8 mouse cellular contexts compared by ENCODE assay signal in genomic region chr10:79874290-79874862, GRCm38 (mm10). TPM values are rescaled to one million over a fixed set of nuclear protein-coding genes. Genes with fewer than 3 reads are reported as not detected.
A peak's percentile ranks its signal among the peaks of the same experiment; 100 is the strongest.
DNase-seq lines count a peak whose midpoint lies in the region; ATAC-seq and TF ChIP-seq lines count a peak whose summit lies in the region.

Prtn3 (plus strand) TSS chr10:79874476.
Plppr3 (minus strand) TSS chr10:79874634.

- H3K27me3 ChIP-seq in midbrain, postnatal 0 days (ENCODE audit: insufficient read depth, low read length), result no peaks in the 10 kb centered on the region

- peak within 1 kb of the TSS; percentile 92 for H3K4me2 ChIP-seq in midbrain, postnatal 0 days (ENCODE audit: low read depth, low read length, poor library complexity, severe bottlenecking)

- 0% methylated on average over 22 of the region's 57 CpGs for WGBS in midbrain, postnatal 0 days

- no peak for TF ChIP-seq POLR2A in bone marrow macrophage, adult 2 months (IDR thresholded peaks at IDR 0.05; ENCODE audit: borderline replicate concordance, low read depth, low read length)
- no peak for TF ChIP-seq POLR2A in embryonic fibroblast, embryonic 13.5 days (IDR thresholded peaks at IDR 0.05; ENCODE audit: low read depth, low read length)

- ATAC-seq in midbrain, postnatal 0 days (ENCODE audit: low FRiP score), result peak; percentile 87
- ATAC-seq in erythroid progenitor cell, adult 5-6 weeks (replicated peaks; ENCODE audit: low FRiP score, poor library complexity, severe bottlenecking), result no peak

- peak within 1 kb of the TSS; percentile 65 for H3K4me3 ChIP-seq in left cerebral cortex, adult 2 months
- H3K4me3 ChIP-seq in bone marrow macrophage, adult 2 months (ENCODE audit: insufficient read depth, low read length), result peak within 1 kb of the TSS; percentile 60
- H3K4me3 ChIP-seq in embryonic fibroblast, embryonic 13.5 days (ENCODE audit: insufficient read depth, low read length), result peak within 1 kb of the TSS; percentile 36
- peak within 1 kb of the TSS; percentile 70 for H3K4me3 ChIP-seq in midbrain, postnatal 0 days (ENCODE audit: low read depth, low read length)

- DNase-seq in left cerebral cortex, adult 2 months (ENCODE audit: extremely low spot score in 1 of 2, low spot score in 2 of 2), result peak; percentile 54 to 59
- DNase-seq in left cerebral cortex, postnatal 25 days (ENCODE audit: low spot score in 2 of 2), result no peak
- DNase-seq in kidney, postnatal 14 days, result peak; percentile 46
- peak; percentile 89 for DNase-seq in midbrain, postnatal 0 days (ENCODE audit: low spot score)
- no peak for DNase-seq in frontal cortex, postnatal 25 days (ENCODE audit: low spot score in 2 of 2)

- peaks cover 19% of the 10 kb centered on the region for H3K4me1 ChIP-seq in bone marrow macrophage, adult 2 months (ENCODE audit: control insufficient read depth, insufficient read depth, low read length)
- no peaks in the 10 kb centered on the region for H3K4me1 ChIP-seq in embryonic fibroblast, embryonic 13.5 days (ENCODE audit: control insufficient read depth, insufficient read depth, low read length)
- peaks cover 6% of the 10 kb centered on the region; the same call in 1 of the 2 replicates for H3K4me1 ChIP-seq in midbrain, postnatal 0 days (ENCODE audit: insufficient read depth, low read length)

- H3K36me3 ChIP-seq in midbrain, postnatal 0 days (ENCODE audit: insufficient read depth, low read length), result no peaks in the 10 kb centered on the region

- no peak for TF ChIP-seq CTCF in left cerebral cortex, adult 2 months (IDR thresholded peaks at IDR 0.05)
- TF ChIP-seq CTCF in bone marrow macrophage, adult 2 months (IDR thresholded peaks at IDR 0.05; ENCODE audit: low read depth, low read length), result no peak
- no peak for TF ChIP-seq CTCF in embryonic fibroblast, embryonic 13.5 days (IDR thresholded peaks at IDR 0.05; ENCODE audit: borderline replicate concordance, insufficient read depth, low read length)
- TF ChIP-seq CTCF in midbrain, postnatal 0 days (IDR thresholded peaks at IDR 0.05), result no peak

- intact Hi-C loops in left cerebral cortex, adult 2 months (cut with DNase I), result no loop called here
- intact Hi-C loops in left cerebral cortex, postnatal 25 days (cut with DNase I), result no loop called here

- no peaks in the 10 kb centered on the region for H3K9me3 ChIP-seq in midbrain, postnatal 0 days (ENCODE audit: low read length)

- peak within 1 kb of the TSS; percentile 82 for H3K27ac ChIP-seq in left cerebral cortex, adult 2 months
- no peak within 1 kb of the TSS for H3K27ac ChIP-seq in bone marrow macrophage, adult 2 months (ENCODE audit: insufficient read depth, low read depth, low read length)
- no peak within 1 kb of the TSS for H3K27ac ChIP-seq in embryonic fibroblast, embryonic 13.5 days (ENCODE audit: insufficient read depth, low read length)
- H3K27ac ChIP-seq in midbrain, postnatal 0 days (ENCODE audit: low read depth, low read length), result peak within 1 kb of the TSS; percentile 99

- H3K9ac ChIP-seq in midbrain, postnatal 0 days (replicated peaks; ENCODE audit: low read length, poor library complexity, severe bottlenecking), result peak within 1 kb of the TSS; percentile 98

RNA-seq across cellular contexts. Expression of gene Prtn3, which starts in this region (rescaled TPM):
- 1 to 10 TPM; 1.7 to 2.6 TPM for total RNA-seq in left cerebral cortex, adult 2 months (2021)
- total RNA-seq in left cerebral cortex, postnatal 25 days (2021), result 1 to 10 TPM; 1.4 to 2.4 TPM
- polyA plus RNA-seq in bone marrow macrophage, adult 2 months (2012; ENCODE audit: insufficient read depth, insufficient read length, missing spikeins), result not detected in 2 replicates
- polyA plus RNA-seq in embryonic fibroblast, embryonic 13.5 days (2011; ENCODE audit: insufficient read length, low read depth, missing spikeins), result not detected in 2 replicates
- 5.9 and 7.5 TPM in 2 replicates for total RNA-seq in midbrain, postnatal 0 days (2014; rRNA removed)
- 11.7 and 14.6 TPM in 2 replicates for polyA plus RNA-seq in midbrain, postnatal 0 days (2015; fragmentation: Nextera tagmentation; extraction: Ambion mirVana)
- 247 and 296 TPM in 2 replicates for total RNA-seq in erythroid progenitor cell, adult 5-6 weeks (2015; ENCODE audit: low replicate concordance)
- total RNA-seq in erythroid progenitor cell, adult 5-6 weeks (2017; ENCODE audit: low replicate concordance), result 52.3 and 54.7 TPM in 2 replicates

RNA-seq across cellular contexts. Expression of gene Plppr3, which starts in this region (rescaled TPM):
- total RNA-seq in left cerebral cortex, adult 2 months (2021), result 10 to 100 TPM; 51.8 to 63.0 TPM
- 10 to 100 TPM; 51.1 to 53.3 TPM for total RNA-seq in left cerebral cortex, postnatal 25 days (2021)
- polyA plus RNA-seq in bone marrow macrophage, adult 2 months (2012; ENCODE audit: insufficient read depth, insufficient read length, missing spikeins), result not detected in 2 replicates
- 3.1 and 4.9 TPM in 2 replicates for polyA plus RNA-seq in embryonic fibroblast, embryonic 13.5 days (2011; ENCODE audit: insufficient read length, low read depth, missing spikeins)
- total RNA-seq in midbrain, postnatal 0 days (2014; rRNA removed), result 494 and 539 TPM in 2 replicates
- 350 and 358 TPM in 2 replicates for polyA plus RNA-seq in midbrain, postnatal 0 days (2015; fragmentation: Nextera tagmentation; extraction: Ambion mirVana)
- 0.84 TPM in 1 of 2 replicates, not detected in the other for total RNA-seq in erythroid progenitor cell, adult 5-6 weeks (2015; ENCODE audit: low replicate concordance)
- 0.83 and 1.7 TPM in 2 replicates for total RNA-seq in erythroid progenitor cell, adult 5-6 weeks (2017; ENCODE audit: low replicate concordance)

Comparison
In these comparisons a context has a peak if more than half of its experiments do, and no peak if none do; other contexts are left out.
1. RNA of gene Plppr3 (total RNA-seq): 494 to 539 TPM in midbrain, postnatal 0 days, 51.8 to 63.0 TPM in left cerebral cortex, adult 2 months and 51.1 to 53.3 TPM in left cerebral cortex, postnatal 25 days; 0.83 to 1.7 TPM in erythroid progenitor cell, adult 5-6 weeks; every median in the first group is over 10 times any median in the second.
2. RNA of gene Plppr3 (polyA plus RNA-seq): 350 to 358 TPM in midbrain, postnatal 0 days; 3.1 to 4.9 TPM in embryonic fibroblast, embryonic 13.5 days and not detected in bone marrow macrophage, adult 2 months; every median in the first group is over 10 times any median in the second.
3. DNase-seq: peak in left cerebral cortex, adult 2 months (2 of 2), kidney, postnatal 14 days (single experiment) and midbrain, postnatal 0 days (single experiment); none in left cerebral cortex, postnatal 25 days (0 of 2) and frontal cortex, postnatal 25 days (0 of 2).
4. H3K27ac ChIP-seq: peak in left cerebral cortex, adult 2 months (single experiment) and midbrain, postnatal 0 days (single experiment); none in bone marrow macrophage, adult 2 months (single experiment) and embryonic fibroblast, embryonic 13.5 days (single experiment).
5. Peak in every context shown above with its lines, with median percentiles within 50 percentile points of each other: H3K4me3 ChIP-seq.